Mouse (Mus musculus) thymus, adult 2 months (tissue): ENCODE measurements around the gene Vezt. TPM values are rescaled to one million over a fixed set of nuclear protein-coding genes. Genes with fewer than 3 reads are reported as not detected.

Source experiments
- DNase-seq: peaks from one replicate; pipeline ENCODE4 v3.0.0; 2021
- H3K27ac ChIP-seq: fragments of 200-500 bp; 2 replicates; pipeline ENCODE4 v1.5.1; 2012; ENCODE audit warnings: low read length, control low read depth; ENCODE audit not compliant: control insufficient read depth, insufficient read depth
- H3K27me3 ChIP-seq: fragments of 200-500 bp; 2 replicates; pipeline ENCODE4 v1.6.1; 2012; ENCODE audit warnings: mild to moderate bottlenecking, low read length, moderate library complexity, mixed read lengths; ENCODE audit not compliant: control insufficient read depth, insufficient read depth
- H3K36me3 ChIP-seq: fragments of 200-500 bp; 2 replicates; pipeline ENCODE4 v1.6.1; 2012; ENCODE audit warnings: mild to moderate bottlenecking, low read length, moderate library complexity; ENCODE audit not compliant: control insufficient read depth, insufficient read depth
- H3K4me1 ChIP-seq: fragments of 200-500 bp; replicated peaks from 2 replicates; pipeline ENCODE4 v1.6.1; 2012; ENCODE audit warnings: low read length; ENCODE audit not compliant: control insufficient read depth, insufficient read depth
- H3K4me3 ChIP-seq: fragments of 200-500 bp; 2 replicates; pipeline ENCODE4 v1.5.1; 2012; ENCODE audit warnings: mild to moderate bottlenecking, low read length, control low read depth, moderate library complexity; ENCODE audit not compliant: control insufficient read depth, insufficient read depth
- CTCF ChIP-seq: fragments of 200-500 bp; IDR thresholded peaks from 2 replicates; pipeline ENCODE4 v1.5.1; 2012; ENCODE audit warnings: mild to moderate bottlenecking, control low read depth, low read length, moderate library complexity, borderline replicate concordance; ENCODE audit not compliant: control insufficient read depth, poor library complexity, insufficient read depth; ENCODE audit errors: extremely low read depth
- POLR2A ChIP-seq: fragments of 200-500 bp; IDR thresholded peaks from 2 replicates; pipeline ENCODE4 v1.6.1; 2012; ENCODE audit warnings: mild to moderate bottlenecking, low read length, control low read depth, moderate library complexity; ENCODE audit not compliant: control insufficient read depth, poor library complexity, insufficient read depth; ENCODE audit errors: extremely low read depth
- WGBS: fragments of 180-500 bp; shearing (Covaris S2); methylation state at CpG from one replicate; pipeline ENCODE4 v1.1.7; 2018; 5-methylcytosine and 5-hydroxymethylcytosine counted together
- polyA plus RNA-seq: library from polyadenylated mRNA; depleted of rRNA; stranded (reverse); fragments of >200 nt; gene quantifications from 2 replicates; pipeline ENCODE4 v1.2.3, GENCODE M21; 2012

Gene Vezt
- polyA plus RNA-seq, 1 experiment: 18.4 TPM

- 28% methylated on average over 5 of the region's 5 CpGs for WGBS
- Histone ChIP-seq H3K27ac (peak overlapping the region; percentile 76), H3K4me1 (peaks cover 28% of the 10 kb centered on the region), H3K27me3 (no peaks in the 10 kb centered on the region), H3K4me3 (no peak overlapping the region), H3K36me3 (no peaks in the 10 kb centered on the region)
- no peak for DNase-seq
- TF ChIP-seq CTCF (no peak), POLR2A (no peak)
These were observed 103.6 kb downstream of the Vezt start for GRCm38 (mm10) chr10:93932020-93932419.

DNA sequence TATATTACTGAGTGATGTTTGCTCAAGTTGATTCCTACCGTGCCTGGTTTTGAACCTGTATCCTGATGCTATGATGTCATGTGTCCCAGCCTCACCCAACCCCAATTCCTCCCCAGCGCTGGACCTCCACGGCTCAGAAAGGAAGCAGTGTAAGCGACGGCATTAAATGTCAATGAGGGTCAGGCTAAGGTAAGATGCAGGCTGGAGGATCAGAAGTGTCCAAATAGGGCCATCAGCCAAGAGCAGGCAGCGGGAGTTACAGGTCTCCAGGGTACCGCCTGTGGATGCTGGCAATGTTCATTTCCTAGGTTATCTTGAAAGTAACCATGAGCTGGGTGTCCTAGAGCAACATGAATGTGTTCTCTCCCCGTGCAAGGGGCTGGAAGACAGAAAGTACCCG, 104.2 kb downstream of the Vezt start:
- H3K4me1 ChIP-seq: peaks cover 28% of the 10 kb centered on the region
- DNase-seq: no peak
- TF ChIP-seq POLR2A (no peak), CTCF (no peak)
- no peaks in the 10 kb centered on the region for H3K36me3 ChIP-seq
- H3K27me3 ChIP-seq: no peaks in the 10 kb centered on the region
- H3K27ac ChIP-seq: peak overlapping the region; percentile 33
- H3K4me3 ChIP-seq: no peak overlapping the region
- WGBS: 85% methylated on average over 9 of the region's 9 CpGs

GRCm38 (mm10) chr10:93930236-93930824, 105.3 kb downstream of the Vezt start:
- no peak overlapping the region for H3K27ac ChIP-seq
- DNase-seq: no peak
- TF ChIP-seq CTCF (no peak), POLR2A (no peak)
- WGBS: 71% methylated on average over 4 of the region's 4 CpGs
- peaks cover 28% of the 10 kb centered on the region for H3K4me1 ChIP-seq
- no peak overlapping the region for H3K4me3 ChIP-seq
- no peaks in the 10 kb centered on the region for H3K27me3 ChIP-seq
- H3K36me3 ChIP-seq: no peaks in the 10 kb centered on the region

DNA sequence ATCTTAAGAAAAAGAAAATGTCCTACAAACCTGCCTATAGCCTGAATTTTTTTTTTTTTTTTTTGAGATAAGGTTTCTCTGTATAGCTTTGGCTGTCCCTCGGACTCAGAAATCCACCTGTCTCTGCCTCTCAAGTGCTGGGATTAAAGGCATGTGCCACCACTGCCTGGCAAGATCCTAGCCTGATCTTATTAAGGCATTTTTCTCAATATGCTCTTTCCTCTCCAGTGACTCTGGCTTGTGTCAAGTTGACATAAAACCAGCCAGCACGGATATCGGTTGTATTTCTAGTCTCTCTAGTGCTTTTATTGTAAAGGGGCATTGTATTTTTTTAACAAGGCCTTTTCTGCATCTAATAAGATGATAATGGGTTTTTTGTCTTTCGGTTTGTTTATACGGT, 111.0 kb downstream of the Vezt start:
- TF ChIP-seq CTCF (no peak), POLR2A (no peak)
- Histone ChIP-seq H3K27me3 (no peaks in the 10 kb centered on the region), H3K4me1 (no peaks in the 10 kb centered on the region), H3K36me3 (no peaks in the 10 kb centered on the region), H3K4me3 (no peak overlapping the region), H3K27ac (no peak overlapping the region)
- WGBS: 85% methylated on average over 5 of the region's 5 CpGs
- DNase-seq: no peak

DNA sequence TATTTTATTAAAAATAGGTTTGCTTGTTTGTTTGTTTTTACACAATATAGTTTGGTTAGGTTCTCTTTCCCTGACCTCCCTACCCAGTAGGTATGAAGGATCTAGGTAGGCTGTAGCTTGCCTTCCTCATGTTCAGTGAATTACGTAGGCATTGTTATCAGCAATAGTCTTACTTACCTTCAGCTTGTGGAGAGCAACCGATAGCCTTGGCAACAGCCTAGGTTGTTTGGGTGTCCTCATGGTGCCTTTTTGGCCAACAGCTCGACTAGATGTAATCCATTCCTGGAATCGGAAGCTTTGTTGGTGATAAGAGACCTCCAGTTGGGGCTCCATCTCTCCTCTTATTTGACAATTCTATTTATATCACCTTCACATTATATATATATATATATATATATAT, 114.5 kb downstream of the Vezt start:
- H3K36me3 ChIP-seq: no peaks in the 10 kb centered on the region
- H3K27ac ChIP-seq: no peak overlapping the region
- no peak for DNase-seq
- WGBS: 97% methylated on average over 4 of the region's 4 CpGs
- no peaks in the 10 kb centered on the region for H3K27me3 ChIP-seq
- H3K4me3 ChIP-seq: no peak overlapping the region
- TF ChIP-seq CTCF: no peak
- no peak for TF ChIP-seq POLR2A
- H3K4me1 ChIP-seq: peaks cover 15% of the 10 kb centered on the region

DNA sequence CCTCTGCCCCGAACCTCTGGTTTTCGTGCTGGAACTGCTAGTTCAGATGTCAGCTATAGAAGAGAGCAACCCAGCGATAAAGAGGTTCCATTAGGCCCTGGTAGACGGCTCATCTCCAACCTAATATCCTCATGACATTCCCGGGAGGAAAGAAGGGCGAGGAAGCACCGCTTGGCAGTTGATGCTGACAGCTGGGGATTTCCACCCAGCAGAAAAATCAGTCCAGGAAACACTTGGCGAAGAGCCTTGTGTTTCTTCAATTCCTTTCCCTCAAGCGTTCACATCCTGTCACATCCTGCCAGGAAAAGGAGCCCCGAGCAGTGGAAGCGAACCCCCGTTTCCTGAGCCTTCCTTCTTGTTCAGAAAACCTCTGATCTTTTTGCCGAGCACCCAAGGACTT, 116.4 kb downstream of the Vezt start:
- Histone ChIP-seq H3K4me1 (peaks cover 26% of the 10 kb centered on the region), H3K36me3 (no peaks in the 10 kb centered on the region), H3K27me3 (no peaks in the 10 kb centered on the region), H3K27ac (no peak overlapping the region), H3K4me3 (no peak overlapping the region)
- TF ChIP-seq CTCF (no peak), POLR2A (no peak)
- 63% methylated on average over 13 of the region's 13 CpGs for WGBS
- no peak for DNase-seq

DNA sequence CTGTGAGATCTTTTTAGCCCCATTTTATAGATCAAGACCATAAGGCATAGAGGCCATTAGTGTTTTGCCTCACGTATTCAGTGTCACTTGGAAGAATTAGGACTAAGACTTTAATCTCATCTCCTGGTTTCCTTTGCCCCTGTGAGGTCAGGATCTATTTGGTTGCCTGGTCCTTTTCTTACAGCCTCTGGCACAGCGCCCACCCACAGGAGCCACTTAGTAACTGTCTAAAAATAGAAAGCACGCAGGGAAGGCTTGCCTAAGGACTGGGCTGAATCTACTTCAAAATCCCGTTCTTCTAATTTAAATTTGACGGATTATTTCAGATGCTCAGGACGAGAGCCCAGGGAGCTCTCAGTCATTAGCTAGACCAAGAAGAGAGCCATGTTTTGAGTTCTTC, 116.9 kb downstream of the Vezt start:
- no peak overlapping the region for H3K4me3 ChIP-seq
- no peaks in the 10 kb centered on the region for H3K27me3 ChIP-seq
- no peak overlapping the region for H3K27ac ChIP-seq
- H3K4me1 ChIP-seq: peaks cover 26% of the 10 kb centered on the region
- TF ChIP-seq CTCF: no peak
- TF ChIP-seq POLR2A: no peak
- H3K36me3 ChIP-seq: no peaks in the 10 kb centered on the region
- no peak for DNase-seq
- 61% methylated on average over 6 of the region's 6 CpGs for WGBS
